Mouse (Mus musculus): ENCODE results near the gene Syt8. TPM values are rescaled to one million over a fixed set of nuclear protein-coding genes. Genes with fewer than 3 reads are reported as not detected.

Gene Syt8
- polyA plus RNA-seq (2015; fragmentation: Nextera tagmentation; extraction: Ambion mirVana) = 0.17 and 0.32 TPM in 2 replicates

GRCm38 (mm10) chr7:142434137-142434865, at the start of gene Syt8:
Gene Syt8, plus strand, starts transcription at chr7:142434850.
- no peaks in the 10 kb centered on the region for H3K9me3 ChIP-seq (replicated peaks; ENCODE audit: control insufficient read depth, low read length)
- peak within 1 kb of the TSS; percentile 5; the same call in 1 of the 2 replicates for H3K27ac ChIP-seq (ENCODE audit: low read length)
- H3K36me3 ChIP-seq (ENCODE audit: control insufficient read depth, insufficient read depth) = no peaks in the 10 kb centered on the region
- H3K9ac ChIP-seq (ENCODE audit: low read length) = peak within 1 kb of the TSS; percentile 21; the same call in 1 of the 2 replicates
- H3K27me3 ChIP-seq (ENCODE audit: control insufficient read depth, insufficient read depth, low read length) = no peaks in the 10 kb centered on the region
- H3K4me3 ChIP-seq (ENCODE audit: low read length) = no peak within 1 kb of the TSS
- H3K4me2 ChIP-seq (ENCODE audit: low read depth, low read length) = no peak within 1 kb of the TSS
- peaks cover 19% of the 10 kb centered on the region for H3K4me1 ChIP-seq (ENCODE audit: control insufficient read depth, insufficient read depth, low read length)
- 71% methylated on average over 10 of the region's 10 CpGs for whole genome bisulfite sequencing
- ATAC-seq (replicated peaks; ENCODE audit: extremely low read depth, insufficient read depth, low FRiP score) = no peak

- Histone ChIP-seq H3K4me3 (ENCODE audit: low read length) (peak overlapping the region; percentile 76), H3K4me1 (ENCODE audit: control insufficient read depth, insufficient read depth, low read length) (peaks cover 13% of the 10 kb centered on the region), H3K27ac (ENCODE audit: low read length) (peak overlapping the region; percentile 85), H3K4me2 (ENCODE audit: low read depth, low read length) (peak overlapping the region; percentile 87), H3K9ac (ENCODE audit: low read length) (peak overlapping the region; percentile 86), H3K27me3 (ENCODE audit: control insufficient read depth, insufficient read depth, low read length) (no peaks in the 10 kb centered on the region), H3K9me3 (replicated peaks; ENCODE audit: control insufficient read depth, low read length) (no peaks in the 10 kb centered on the region), H3K36me3 (ENCODE audit: control insufficient read depth, insufficient read depth) (peaks cover 43% of the 10 kb centered on the region)
- WGBS = 80% methylated on average over 3 of the region's 3 CpGs
- ATAC-seq (replicated peaks; ENCODE audit: extremely low read depth, insufficient read depth, low FRiP score) = no peak
Observed at GRCm38 (mm10) chr7:142385742-142386403, 48.8 kb upstream of the Syt8 start.

GRCm38 (mm10) chr7:142386621-142387201, 47.9 kb upstream of the Syt8 start:
- ATAC-seq (replicated peaks; ENCODE audit: extremely low read depth, insufficient read depth, low FRiP score) = no peak
- Histone ChIP-seq H3K4me2 (ENCODE audit: low read depth, low read length) (peak overlapping the region; percentile 87), H3K9me3 (replicated peaks; ENCODE audit: control insufficient read depth, low read length) (no peaks in the 10 kb centered on the region), H3K9ac (ENCODE audit: low read length) (peak overlapping the region; percentile 86), H3K27ac (ENCODE audit: low read length) (peak overlapping the region; percentile 85), H3K4me1 (ENCODE audit: control insufficient read depth, insufficient read depth, low read length) (peaks cover 13% of the 10 kb centered on the region), H3K27me3 (ENCODE audit: control insufficient read depth, insufficient read depth, low read length) (no peaks in the 10 kb centered on the region), H3K4me3 (ENCODE audit: low read length) (peak overlapping the region; percentile 76), H3K36me3 (ENCODE audit: control insufficient read depth, insufficient read depth) (peaks cover 35% of the 10 kb centered on the region)
- 32% methylated on average over 6 of the region's 6 CpGs for WGBS

- Histone ChIP-seq H3K27me3 (ENCODE audit: control insufficient read depth, insufficient read depth, low read length) (no peaks in the 10 kb centered on the region), H3K4me1 (ENCODE audit: control insufficient read depth, insufficient read depth, low read length) (peaks cover 13% of the 10 kb centered on the region), H3K36me3 (ENCODE audit: control insufficient read depth, insufficient read depth) (peaks cover 26% of the 10 kb centered on the region), H3K27ac (ENCODE audit: low read length) (peak within 1 kb of the TSS; percentile 85), H3K4me3 (ENCODE audit: low read length) (peak within 1 kb of the TSS; percentile 76), H3K4me2 (ENCODE audit: low read depth, low read length) (peak within 1 kb of the TSS; percentile 87), H3K9ac (ENCODE audit: low read length) (peak within 1 kb of the TSS; percentile 86), H3K9me3 (replicated peaks; ENCODE audit: control insufficient read depth, low read length) (no peaks in the 10 kb centered on the region)
- under 1% methylated on average over 55 of the region's 55 CpGs for WGBS
- peak; percentile 93 for ATAC-seq (replicated peaks; ENCODE audit: extremely low read depth, insufficient read depth, low FRiP score)
Observed at GRCm38 (mm10) chr7:142387419-142388148, 47.1 kb upstream of the Syt8 start, which contains the start of gene Ctsd. Gene Ctsd, minus strand, starts transcription at chr7:142388038.

GRCm38 (mm10) chr7:142388198-142388597, 46.5 kb upstream of the Syt8 start:
- Histone ChIP-seq H3K27me3 (ENCODE audit: control insufficient read depth, insufficient read depth, low read length) (no peaks in the 10 kb centered on the region), H3K4me3 (ENCODE audit: low read length) (peak overlapping the region; percentile 76), H3K9ac (ENCODE audit: low read length) (no peak overlapping the region; the same call in 1 of the 2 replicates), H3K4me2 (ENCODE audit: low read depth, low read length) (peak overlapping the region; percentile 87), H3K27ac (ENCODE audit: low read length) (peak overlapping the region; percentile 85), H3K36me3 (ENCODE audit: control insufficient read depth, insufficient read depth) (peaks cover 20% of the 10 kb centered on the region), H3K9me3 (replicated peaks; ENCODE audit: control insufficient read depth, low read length) (no peaks in the 10 kb centered on the region), H3K4me1 (ENCODE audit: control insufficient read depth, insufficient read depth, low read length) (peaks cover 13% of the 10 kb centered on the region)
- ATAC-seq (replicated peaks; ENCODE audit: extremely low read depth, insufficient read depth, low FRiP score) = no peak
- 94% methylated on average over 1 of the region's 1 CpGs for WGBS

- Histone ChIP-seq H3K36me3 (ENCODE audit: control insufficient read depth, insufficient read depth) (peaks cover 14% of the 10 kb centered on the region), H3K27me3 (ENCODE audit: control insufficient read depth, insufficient read depth, low read length) (no peaks in the 10 kb centered on the region), H3K4me2 (ENCODE audit: low read depth, low read length) (no peak overlapping the region), H3K4me3 (ENCODE audit: low read length) (no peak overlapping the region), H3K27ac (ENCODE audit: low read length) (no peak overlapping the region), H3K4me1 (ENCODE audit: control insufficient read depth, insufficient read depth, low read length) (peaks cover 13% of the 10 kb centered on the region), H3K9me3 (replicated peaks; ENCODE audit: control insufficient read depth, low read length) (no peaks in the 10 kb centered on the region), H3K9ac (ENCODE audit: low read length) (no peak overlapping the region)
- WGBS = 92% methylated on average over 2 of the region's 2 CpGs
- ATAC-seq (replicated peaks; ENCODE audit: extremely low read depth, insufficient read depth, low FRiP score) = no peak
Observed at GRCm38 (mm10) chr7:142388740-142389139, 45.9 kb upstream of the Syt8 start.

- Histone ChIP-seq H3K27me3 (ENCODE audit: control insufficient read depth, insufficient read depth, low read length) (no peaks in the 10 kb centered on the region), H3K4me2 (ENCODE audit: low read depth, low read length) (no peak overlapping the region), H3K9me3 (replicated peaks; ENCODE audit: control insufficient read depth, low read length) (no peaks in the 10 kb centered on the region), H3K4me1 (ENCODE audit: control insufficient read depth, insufficient read depth, low read length) (peaks cover 13% of the 10 kb centered on the region), H3K4me3 (ENCODE audit: low read length) (no peak overlapping the region), H3K9ac (ENCODE audit: low read length) (no peak overlapping the region), H3K27ac (ENCODE audit: low read length) (no peak overlapping the region), H3K36me3 (ENCODE audit: control insufficient read depth, insufficient read depth) (peaks cover under 1% of the 10 kb centered on the region; the same call in 1 of the 2 replicates)
- ATAC-seq (replicated peaks; ENCODE audit: extremely low read depth, insufficient read depth, low FRiP score) = no peak
- 78% methylated on average over 3 of the region's 3 CpGs for WGBS
Observed at GRCm38 (mm10) chr7:142389961-142390650, 44.5 kb upstream of the Syt8 start.

- H3K4me1 ChIP-seq (ENCODE audit: control insufficient read depth, insufficient read depth, low read length) = peaks cover 7% of the 10 kb centered on the region
- no peak overlapping the region for H3K4me3 ChIP-seq (ENCODE audit: low read length)
- 78% methylated on average over 3 of the region's 3 CpGs for WGBS
- H3K27me3 ChIP-seq (ENCODE audit: control insufficient read depth, insufficient read depth, low read length) = no peaks in the 10 kb centered on the region
- no peaks in the 10 kb centered on the region for H3K9me3 ChIP-seq (replicated peaks; ENCODE audit: control insufficient read depth, low read length)
- no peaks in the 10 kb centered on the region for H3K36me3 ChIP-seq (ENCODE audit: control insufficient read depth, insufficient read depth)
- no peak overlapping the region for H3K4me2 ChIP-seq (ENCODE audit: low read depth, low read length)
- ATAC-seq (replicated peaks; ENCODE audit: extremely low read depth, insufficient read depth, low FRiP score) = no peak
- no peak overlapping the region for H3K9ac ChIP-seq (ENCODE audit: low read length)
- no peak overlapping the region for H3K27ac ChIP-seq (ENCODE audit: low read length)
Observed at GRCm38 (mm10) chr7:142391108-142391507, 43.5 kb upstream of the Syt8 start.
